Mouse (Mus musculus): ENCODE measurements around the gene Tmc6.
A peak's percentile ranks its signal among the peaks of the same experiment; 100 is the strongest.

Tmc6 gene

DNA sequence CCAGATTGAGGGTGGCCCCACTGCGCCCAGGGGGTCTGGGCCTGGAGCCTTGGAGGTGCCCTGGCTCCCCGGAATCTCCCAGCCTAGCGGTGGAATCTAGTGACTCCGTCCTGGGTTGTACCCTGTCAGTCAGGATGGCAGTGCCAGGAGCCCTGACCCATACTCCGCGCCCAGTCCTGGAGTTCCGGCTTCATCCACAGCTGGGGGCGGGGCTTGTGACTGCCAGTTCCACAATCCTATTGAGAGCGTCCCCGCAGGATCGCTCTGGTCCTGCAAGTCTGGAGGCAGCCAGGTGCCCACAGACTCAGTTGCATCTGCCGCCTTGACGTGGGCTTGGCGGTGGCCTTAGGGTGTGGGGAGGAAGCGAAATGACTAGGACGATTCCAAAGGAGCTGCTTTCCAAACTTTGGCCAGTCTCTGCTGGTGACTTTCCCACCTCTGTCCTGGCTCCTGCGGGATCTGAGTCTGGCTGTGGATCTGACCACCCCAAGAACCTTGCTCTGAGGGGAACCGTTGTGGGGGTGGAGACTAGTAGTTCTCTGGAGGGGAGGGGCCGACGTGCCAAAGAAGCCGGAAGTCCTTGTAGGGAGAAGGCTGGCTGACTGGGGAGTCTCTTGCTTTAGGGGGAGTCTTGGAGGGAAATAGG is 28.5 kb upstream of the Tmc6 start:
- peak; percentile 91 for DNase-seq (ENCODE audit: low read depth)

DNA sequence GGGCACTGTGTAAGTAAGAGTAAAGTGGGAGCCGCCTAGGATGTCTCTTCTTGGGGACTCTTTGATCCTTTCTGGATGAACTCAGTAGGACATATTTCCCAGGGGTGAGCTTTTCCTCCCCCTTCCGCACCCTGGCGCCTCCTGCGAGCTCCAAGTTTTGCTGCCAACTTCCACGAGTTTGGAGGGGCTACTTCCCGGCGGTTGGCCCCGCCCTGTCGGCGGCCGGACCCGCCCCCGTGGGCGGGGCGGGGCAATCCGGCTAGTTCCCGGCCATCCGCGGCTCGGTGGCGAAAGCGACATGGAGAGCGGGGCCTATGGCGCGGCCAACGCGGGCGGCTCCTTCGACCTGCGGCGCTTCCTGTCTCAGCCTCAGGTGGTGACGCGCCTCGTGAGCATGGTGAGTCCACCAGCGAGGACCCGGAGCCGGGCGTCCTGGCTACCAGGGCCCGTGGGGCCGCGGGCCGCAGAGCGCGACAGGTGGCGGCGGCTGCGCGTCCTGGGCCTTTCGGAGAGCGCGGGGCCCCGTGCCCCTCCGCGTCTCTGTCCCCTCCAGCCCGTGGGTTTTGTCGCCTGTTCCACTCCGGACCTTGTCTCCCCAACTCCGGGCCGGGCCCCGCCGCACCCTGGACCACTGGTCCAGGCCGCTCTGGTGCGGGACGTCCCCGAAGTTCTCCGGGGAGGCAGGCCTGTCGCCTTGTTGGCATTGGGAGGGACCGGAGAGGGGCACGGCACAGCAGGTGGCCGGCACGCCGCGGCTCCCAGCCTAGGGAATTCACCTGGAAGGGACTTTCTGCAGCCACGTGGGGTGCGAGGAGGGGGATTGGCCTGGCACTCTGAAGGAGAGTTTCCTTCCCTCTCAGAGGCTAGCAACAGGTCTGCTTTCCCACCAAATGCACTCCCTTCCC is 27.7 kb upstream of the Tmc6 start, which contains the start of the genes Gm20708 and Syngr2:
Gene Gm20708, plus strand, starts transcription at position 262 of the 905 bp plus-strand sequence.
Gene Syngr2, plus strand, starts transcription at position 262 of the 905 bp plus-strand sequence.
- peak; percentile 85 for DNase-seq (ENCODE audit: low read depth)

DNA sequence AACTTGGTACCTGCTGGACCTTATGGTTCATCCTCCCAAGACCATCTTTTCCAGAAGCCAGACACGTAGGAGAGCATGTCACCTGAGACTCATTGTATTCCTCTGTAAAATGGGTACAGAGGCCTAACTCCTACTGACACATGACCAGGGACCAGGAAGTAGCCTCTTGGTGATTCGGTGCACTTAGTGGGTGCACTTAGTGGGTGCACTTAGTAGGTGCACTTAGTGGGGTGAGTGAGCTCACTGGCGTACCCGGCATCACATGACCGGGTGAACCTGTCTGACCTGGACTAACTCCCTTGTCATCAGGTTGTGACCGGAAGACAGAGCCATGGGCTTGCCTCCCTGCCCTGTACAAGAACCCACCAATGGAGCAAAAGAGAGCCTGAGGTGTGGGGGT is 24.8 kb upstream of the Tmc6 start:
- DNase-seq (ENCODE audit: low read depth) = no peak

DNA sequence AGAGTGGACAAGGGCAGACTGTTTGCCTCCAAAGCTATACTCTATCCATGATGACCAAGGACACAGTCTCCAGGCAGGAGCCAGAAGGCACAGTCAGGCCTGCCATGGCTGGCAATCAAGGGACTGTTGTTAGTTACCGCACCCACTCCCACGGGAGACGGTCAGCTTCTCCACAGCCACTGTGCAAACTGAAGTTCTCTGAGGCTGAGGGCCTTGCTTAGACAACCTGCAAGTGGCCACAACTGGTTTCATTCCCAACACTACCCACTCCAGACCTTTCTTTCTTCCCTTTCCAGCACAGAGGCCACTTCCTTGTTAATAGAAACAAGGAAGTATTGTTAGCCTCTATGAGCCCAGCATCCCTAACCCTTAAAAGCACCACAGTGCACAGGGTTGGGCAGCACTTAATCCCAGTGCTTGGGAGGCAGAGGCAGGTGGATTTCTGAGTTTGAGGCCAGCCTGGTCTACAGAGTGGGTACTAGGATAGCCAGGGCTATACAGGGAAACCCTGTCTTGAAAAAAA is 21.2 kb upstream of the Tmc6 start:
- DNase-seq (ENCODE audit: low read depth) = no peak

- DNase-seq (ENCODE audit: low read depth) = no peak
Observed at GRCm38 (mm10) chr11:117801650-117802049, 19.7 kb upstream of the Tmc6 start.

GRCm38 (mm10) chr11:117800038-117800437 is 18.0 kb upstream of the Tmc6 start:
- DNase-seq (ENCODE audit: low read depth) = no peak

DNA sequence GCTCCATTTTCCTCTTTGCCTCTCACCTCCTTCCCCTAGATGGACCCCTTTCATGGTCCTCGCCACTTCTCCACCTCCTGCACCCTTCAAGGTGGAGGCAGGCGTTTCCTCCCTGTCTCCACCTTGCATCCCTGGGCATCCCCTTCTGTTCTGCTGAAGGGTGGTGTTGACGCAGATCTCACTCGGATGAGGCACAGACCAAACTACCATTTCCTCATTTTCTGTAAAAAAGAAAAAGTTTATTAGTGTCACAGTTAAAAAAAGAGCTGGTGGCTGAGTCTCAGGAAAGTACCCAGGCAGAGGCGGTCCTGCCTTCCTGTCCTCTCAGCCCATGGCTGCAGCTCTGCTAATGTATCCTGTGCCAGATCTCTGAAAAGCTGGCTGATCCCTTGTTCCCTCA is 17.2 kb upstream of the Tmc6 start:
- peak; percentile 53 for DNase-seq (ENCODE audit: low read depth)

GRCm38 (mm10) chr11:117798160-117798541 is 16.2 kb upstream of the Tmc6 start:
- DNase-seq (ENCODE audit: low read depth) = no peak

DNA sequence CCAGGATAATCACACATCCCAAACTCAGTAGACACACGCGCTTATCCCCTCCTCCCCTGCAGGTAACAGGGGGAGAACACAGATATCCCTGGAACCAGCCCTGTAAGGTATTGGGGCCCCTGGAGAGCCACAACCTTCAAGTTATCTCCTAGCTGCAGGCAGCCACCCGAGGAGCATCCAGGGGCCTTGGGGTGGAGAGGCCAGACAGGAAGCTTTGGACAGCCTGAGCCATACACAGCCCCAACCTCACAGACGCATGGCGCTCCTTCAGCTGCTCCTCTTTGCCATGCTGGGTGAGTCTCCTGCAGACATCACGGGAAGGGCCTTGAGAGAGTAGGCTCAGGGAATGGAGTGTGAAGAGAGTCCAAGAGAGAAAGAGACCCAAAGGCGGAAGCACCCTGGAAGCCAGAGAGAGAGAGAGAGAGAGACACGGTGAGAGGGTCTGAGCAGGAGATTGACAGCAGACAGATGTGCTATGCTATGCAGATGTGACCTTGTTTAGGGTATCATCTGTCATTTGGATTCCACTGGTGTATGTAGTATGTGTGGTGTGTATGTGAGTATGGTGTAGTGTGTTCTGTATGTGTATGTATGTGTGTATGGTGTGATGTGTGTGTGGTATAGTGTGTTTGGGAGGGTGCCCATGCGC is 15.6 kb upstream of the Tmc6 start, which contains the start of gene 6030468B19Rik:
Gene 6030468B19Rik, plus strand, starts transcription at position 150 of the 649 bp plus-strand sequence.
- no peak for DNase-seq (ENCODE audit: low read depth)

DNA sequence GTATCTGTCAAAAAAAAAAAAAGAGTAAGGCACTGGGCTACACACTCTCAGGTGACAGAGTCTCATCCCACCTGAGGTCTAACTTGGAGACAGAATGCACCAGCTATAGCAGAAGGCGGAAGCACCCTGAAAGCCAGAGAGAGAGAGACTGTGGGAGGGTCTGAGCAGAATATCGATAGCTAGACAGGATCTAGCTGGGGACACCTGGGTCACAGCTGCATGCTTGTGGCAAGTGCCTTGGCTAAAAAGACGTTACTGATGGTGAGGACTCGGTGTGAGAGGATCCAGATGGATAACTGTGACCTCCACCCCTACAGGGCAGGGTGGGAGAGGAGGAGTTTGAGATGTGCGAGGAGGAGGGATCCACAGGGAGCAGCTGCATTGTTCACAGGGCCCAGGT is 15.0 kb upstream of the Tmc6 start:
- no peak for DNase-seq (ENCODE audit: low read depth)

DNA sequence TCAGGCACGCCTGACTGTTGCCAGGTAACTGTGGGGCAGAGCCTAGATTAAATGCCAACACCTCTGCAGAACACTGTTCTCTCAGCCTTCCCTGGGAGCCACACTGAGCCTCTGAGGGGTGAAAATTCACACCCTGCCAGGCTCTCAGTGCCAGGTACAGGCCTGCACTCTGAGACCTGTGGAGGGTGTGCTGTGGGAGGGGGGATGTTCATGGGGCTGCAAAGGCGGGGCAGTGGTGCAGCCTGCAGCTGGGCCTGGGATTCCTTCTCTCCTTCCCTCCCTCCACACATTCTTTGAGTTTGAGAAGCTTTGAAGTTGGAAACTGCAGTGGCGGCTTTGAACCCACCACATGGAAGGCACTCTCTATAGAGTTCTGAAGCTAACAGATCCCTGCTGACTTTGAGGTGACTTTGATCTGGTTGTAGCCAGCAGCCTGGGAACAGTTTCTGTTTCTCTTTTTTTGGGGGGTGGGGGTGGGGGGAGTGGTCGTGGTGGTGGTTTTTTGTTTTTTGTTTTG is 12.1 kb upstream of the Tmc6 start:
- DNase-seq (ENCODE audit: low read depth) = no peak

DNA sequence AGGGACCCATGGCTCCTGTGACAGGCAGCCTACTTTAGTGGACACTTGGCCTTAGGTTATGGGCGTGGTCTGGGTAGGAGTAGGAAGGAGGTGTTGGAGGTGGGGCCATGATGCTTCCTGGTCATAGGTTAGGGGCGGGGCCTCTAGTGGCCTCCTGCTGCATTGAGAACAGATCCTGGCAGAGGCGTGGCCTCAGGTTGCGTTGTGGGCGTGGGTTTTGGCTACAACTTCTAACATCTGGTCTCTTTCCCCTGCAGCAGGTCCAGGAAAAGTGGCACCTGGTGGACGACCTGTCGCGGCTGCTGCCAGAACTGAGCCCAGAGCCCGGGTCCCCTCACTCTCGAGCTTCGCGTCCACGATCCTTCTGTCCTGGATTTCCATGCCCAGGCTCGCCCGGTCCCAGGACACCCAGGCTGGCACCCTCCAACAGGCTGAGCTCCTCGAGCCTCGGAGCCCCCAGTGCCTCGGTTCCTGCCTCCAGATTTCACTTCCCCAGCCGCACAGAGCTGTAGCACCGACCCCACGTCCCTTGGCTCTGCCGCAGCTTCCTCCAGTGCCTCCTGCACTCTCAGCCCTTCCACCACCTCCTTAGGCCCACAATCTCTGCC is 10.4 kb upstream of the Tmc6 start:
- peak; percentile 72 for DNase-seq (ENCODE audit: low read depth)

- no peak for DNase-seq (ENCODE audit: low read depth)
Observed at GRCm38 (mm10) chr11:117791441-117791761, 9.4 kb upstream of the Tmc6 start.

GRCm38 (mm10) chr11:117790703-117791440 is 8.9 kb upstream of the Tmc6 start:
- no peak for DNase-seq (ENCODE audit: low read depth)

- DNase-seq (ENCODE audit: low read depth) = peak; percentile 79
Observed at GRCm38 (mm10) chr11:117790286-117790685, 8.3 kb upstream of the Tmc6 start.

- peak; percentile 60 for DNase-seq (ENCODE audit: low read depth)
Observed at GRCm38 (mm10) chr11:117788481-117788880, 6.5 kb upstream of the Tmc6 start.

GRCm38 (mm10) chr11:117786294-117786693 is 4.3 kb upstream of the Tmc6 start:
- DNase-seq (ENCODE audit: low read depth) = peak; percentile 83

- peak; percentile 58 for DNase-seq (ENCODE audit: low read depth)
Observed at GRCm38 (mm10) chr11:117783683-117784309, 1.8 kb upstream of the Tmc6 start.

DNA sequence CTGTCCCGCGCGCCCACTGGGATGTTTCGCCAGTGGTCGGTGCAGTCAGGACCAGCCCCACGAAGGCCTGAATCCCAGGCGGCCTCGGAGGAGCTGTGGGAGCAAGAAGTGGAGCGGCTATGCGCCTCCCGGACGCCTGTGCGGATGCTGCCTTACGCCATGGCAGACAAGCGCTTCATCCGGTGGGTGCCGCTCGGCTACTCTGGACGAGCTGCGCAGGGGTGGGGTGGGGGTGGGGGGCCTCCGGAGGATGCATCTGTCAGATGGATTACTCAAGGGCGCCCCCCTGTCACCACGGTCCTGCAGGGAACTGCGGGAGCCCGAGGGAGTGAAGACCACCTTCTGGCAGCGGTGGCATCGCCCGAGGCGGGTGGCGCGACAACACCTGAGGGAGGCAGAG is 1.1 kb upstream of the Tmc6 start:
- DNase-seq (ENCODE audit: low read depth) = peak; percentile 83

DNA sequence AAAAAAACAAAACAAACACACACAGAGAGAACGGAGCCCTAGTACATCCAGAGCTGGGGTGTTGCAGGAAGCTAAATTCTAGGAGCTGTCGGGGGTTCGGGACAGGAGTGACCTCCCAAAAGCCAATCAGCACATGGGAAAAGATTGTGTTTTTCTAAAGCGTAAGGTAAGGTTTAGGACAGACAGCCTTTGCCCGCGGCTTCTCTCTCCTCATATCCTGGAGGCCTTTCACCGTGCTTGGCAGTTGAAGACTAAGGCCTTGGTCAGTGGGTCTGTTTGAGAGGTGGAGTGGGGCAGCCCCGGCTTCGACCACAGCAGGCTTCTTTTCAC is 672 bp upstream of the Tmc6 start:
- DNase-seq (ENCODE audit: low read depth) = no peak

Measured in induced T-regulatory cell, adult 2 months (primary cell).